Mouse (Mus musculus) MEL (cell line): ENCODE measurements at regions not wholly inside any gene's neighbourhood (a gene's known extent, or its start where the extent isn't known, plus 50 kb on each side); places are given as distances from the start of the nearest gene placed in this dataset.

Experiments
- DNase-seq: peaks from one replicate; pipeline ENCODE4 v3.0.0; 2011; ENCODE audit warnings: low read depth, low spot score
- H3K27ac ChIP-seq: 2 replicates; pipeline ENCODE4 v1.5.1; 2012; ENCODE audit warnings: low read depth, mild to moderate bottlenecking, control low read depth, low read length, moderate library complexity; ENCODE audit not compliant: control insufficient read depth
- H3K27me3 ChIP-seq, 2 experiments: fragments of 150-350 bp in 1 of 2; sonication (generic) in 1 of 2; 2 replicates each; pipeline ENCODE4 v1.6.1; 2012; ENCODE audit warnings: low read length in 2 of 2, mild to moderate bottlenecking in 2 of 2, improper control_type of control experiment in 1 of 2, moderate library complexity in 1 of 2; ENCODE audit not compliant: insufficient read depth in 2 of 2, control insufficient read depth in 1 of 2
- H3K36me3 ChIP-seq, 2 experiments: 2 replicates each; pipeline ENCODE4 v1.6.1; 2012 to 2014; ENCODE audit warnings: low read length in 2 of 2, improper control_type of control experiment in 1 of 2, inconsistent platforms in 1 of 2, mild to moderate bottlenecking in 1 of 2; ENCODE audit not compliant: insufficient read depth in 2 of 2, control insufficient read depth in 1 of 2
- H3K4me1 ChIP-seq, 2 experiments: fragments of 150-350 bp in 1 of 2; sonication (generic) in 1 of 2; 2 replicates each; pipeline ENCODE4 v1.6.1; 2012; ENCODE audit warnings: low read length in 2 of 2, improper control_type of control experiment in 1 of 2, mild to moderate bottlenecking in 1 of 2; ENCODE audit not compliant: insufficient read depth in 2 of 2, control insufficient read depth in 1 of 2
- H3K4me3 ChIP-seq, 2 experiments: fragments of 150-350 bp in 1 of 2; sonication (generic) in 1 of 2; 2 replicates each; pipeline ENCODE4 v1.5.1; 2012; ENCODE audit warnings: low read depth in 2 of 2, low read length in 2 of 2, mild to moderate bottlenecking in 2 of 2, moderate library complexity in 2 of 2, control low read depth in 1 of 2, improper control_type of control experiment in 1 of 2; ENCODE audit not compliant: control insufficient read depth in 1 of 2, insufficient read depth in 1 of 2
- H3K79me2 ChIP-seq: 2 replicates; pipeline ENCODE4 v1.6.1; 2012; ENCODE audit warnings: mild to moderate bottlenecking, low read length, moderate library complexity; ENCODE audit not compliant: control insufficient read depth, poor library complexity, insufficient read depth
- H3K9ac ChIP-seq: 2 replicates; pipeline ENCODE4 v1.6.1; 2012; ENCODE audit warnings: low read depth, mild to moderate bottlenecking, control low read depth, low read length, moderate library complexity; ENCODE audit not compliant: control insufficient read depth, poor library complexity, severe bottlenecking
- H3K9me3 ChIP-seq: fragments of 150-350 bp; sonication (generic); replicated peaks from 2 replicates; pipeline ENCODE4 v1.6.1; 2012; ENCODE audit warnings: mild to moderate bottlenecking, low read length, improper control_type of control experiment, moderate library complexity; ENCODE audit not compliant: insufficient read depth
- CHD1 ChIP-seq: IDR thresholded peaks from 2 replicates; pipeline ENCODE4 v1.6.1; 2012; ENCODE audit warnings: low read depth, mild to moderate bottlenecking, inconsistent platforms, low read length, improper control_type of control experiment
- CHD2 ChIP-seq: IDR thresholded peaks from 2 replicates; pipeline ENCODE4 v1.6.1; 2011; ENCODE audit warnings: low read length, improper control_type of control experiment
- CTCF ChIP-seq, 3 experiments: IDR thresholded peaks in 2 of 3; conservative IDR thresholded peaks in 1 of 3; 2 replicates each; pipeline ENCODE4 v1.5.1; 2011 to 2012; ENCODE audit warnings: low read length in 3 of 3, low read depth in 2 of 3, mild to moderate bottlenecking in 2 of 3, improper control_type of control experiment in 1 of 3, inconsistent platforms in 1 of 3, mixed read lengths in 1 of 3, moderate library complexity in 1 of 3; ENCODE audit not compliant: control insufficient read depth in 1 of 3, insufficient read depth in 1 of 3, poor library complexity in 1 of 3, severe bottlenecking in 1 of 3
- E2F4 ChIP-seq: IDR thresholded peaks from 2 replicates; pipeline ENCODE4 v1.6.1; 2011; ENCODE audit warnings: low read depth, low read length, improper control_type of control experiment, borderline replicate concordance
- ELF1 ChIP-seq: IDR thresholded peaks from 2 replicates; pipeline ENCODE4 v1.6.1; 2014; ENCODE audit warnings: low read depth, mild to moderate bottlenecking, inconsistent platforms, low read length, improper control_type of control experiment, moderate library complexity
- EP300 ChIP-seq, 2 experiments: IDR thresholded peaks; 2 replicates each; pipeline ENCODE4 v1.6.1; 2011; ENCODE audit warnings: improper control_type of control experiment in 2 of 2, low read length in 2 of 2, low read depth in 1 of 2, mild to moderate bottlenecking in 1 of 2
- ETS1 ChIP-seq: IDR thresholded peaks from 2 replicates; pipeline ENCODE4 v1.6.1; 2012; ENCODE audit warnings: low read depth, mild to moderate bottlenecking, inconsistent platforms, low read length, improper control_type of control experiment, moderate library complexity
- GABPA ChIP-seq: IDR thresholded peaks from 2 replicates; pipeline ENCODE4 v1.6.1; 2012; ENCODE audit warnings: low read depth, mild to moderate bottlenecking, inconsistent platforms, low read length, improper control_type of control experiment, moderate library complexity
- HCFC1 ChIP-seq: IDR thresholded peaks from 2 replicates; pipeline ENCODE4 v1.6.1; 2012; ENCODE audit warnings: low read depth, mild to moderate bottlenecking, inconsistent platforms, low read length, improper control_type of control experiment, moderate library complexity
- JUND ChIP-seq: IDR thresholded peaks from 2 replicates; pipeline ENCODE4 v1.6.1; 2011; ENCODE audit warnings: low read depth, mild to moderate bottlenecking, improper control_type of control experiment, low read length
- MAFK ChIP-seq: IDR thresholded peaks from 2 replicates; pipeline ENCODE4 v1.6.1; 2011; ENCODE audit warnings: low read depth, mild to moderate bottlenecking, low read length, improper control_type of control experiment, borderline replicate concordance
- MAZ ChIP-seq: IDR thresholded peaks from 2 replicates; pipeline ENCODE4 v1.6.1; 2012; ENCODE audit warnings: low read depth, mild to moderate bottlenecking, inconsistent platforms, low read length, improper control_type of control experiment
- MEF2A ChIP-seq: IDR thresholded peaks from 2 replicates; pipeline ENCODE4 v1.6.1; 2014; ENCODE audit warnings: low read depth, mild to moderate bottlenecking, inconsistent platforms, low read length, improper control_type of control experiment; ENCODE audit not compliant: poor library complexity, insufficient replicate concordance, severe bottlenecking; ENCODE audit errors: extremely low read depth
- MXI1 ChIP-seq: IDR thresholded peaks from 2 replicates; pipeline ENCODE4 v1.6.1; 2011; ENCODE audit warnings: mild to moderate bottlenecking, low read depth, low read length, improper control_type of control experiment
- POLR2A ChIP-seq, 2 experiments: IDR thresholded peaks; 2 replicates each; pipeline ENCODE4 v1.6.1; 2011 to 2012; ENCODE audit warnings: low read length in 2 of 2, mild to moderate bottlenecking in 2 of 2, control low read depth in 1 of 2, improper control_type of control experiment in 1 of 2, low read depth in 1 of 2, moderate library complexity in 1 of 2; ENCODE audit not compliant: control insufficient read depth in 1 of 2, insufficient read depth in 1 of 2, poor library complexity in 1 of 2
- POLR2AphosphoS5 ChIP-seq: IDR thresholded peaks from 2 replicates; pipeline ENCODE4 v1.6.1; 2012; ENCODE audit warnings: low read depth, borderline replicate concordance, mild to moderate bottlenecking, inconsistent platforms, low read length, moderate library complexity, mixed read lengths
- RAD21 ChIP-seq: IDR thresholded peaks from 2 replicates; pipeline ENCODE4 v1.6.1; 2011; ENCODE audit warnings: mild to moderate bottlenecking, low read depth, low read length, improper control_type of control experiment
- SIN3A ChIP-seq: IDR thresholded peaks from 2 replicates; pipeline ENCODE4 v1.6.1; 2012; ENCODE audit warnings: low read length, improper control_type of control experiment, inconsistent platforms
- SMC3 ChIP-seq: IDR thresholded peaks from 2 replicates; pipeline ENCODE4 v1.6.1; 2011; ENCODE audit warnings: low read depth, low read length, improper control_type of control experiment
- TAL1 ChIP-seq: IDR thresholded peaks from 2 replicates; pipeline ENCODE4 v1.6.1; 2012; ENCODE audit warnings: mild to moderate bottlenecking, inconsistent platforms, low read length, moderate library complexity, mixed read lengths
- UBTF ChIP-seq: IDR thresholded peaks from 2 replicates; pipeline ENCODE4 v1.6.1; 2012; ENCODE audit warnings: low read depth, mild to moderate bottlenecking, inconsistent platforms, low read length, improper control_type of control experiment, moderate library complexity, borderline replicate concordance; ENCODE audit not compliant: insufficient read depth
- USF2 ChIP-seq, 2 experiments: IDR thresholded peaks; 2 replicates each; pipeline ENCODE4 v1.6.1; 2011 to 2012; ENCODE audit warnings: improper control_type of control experiment in 2 of 2, low read length in 2 of 2, borderline replicate concordance in 1 of 2, inconsistent platforms in 1 of 2, low read depth in 1 of 2, mild to moderate bottlenecking in 1 of 2; ENCODE audit not compliant: insufficient read depth in 1 of 2

DNA sequence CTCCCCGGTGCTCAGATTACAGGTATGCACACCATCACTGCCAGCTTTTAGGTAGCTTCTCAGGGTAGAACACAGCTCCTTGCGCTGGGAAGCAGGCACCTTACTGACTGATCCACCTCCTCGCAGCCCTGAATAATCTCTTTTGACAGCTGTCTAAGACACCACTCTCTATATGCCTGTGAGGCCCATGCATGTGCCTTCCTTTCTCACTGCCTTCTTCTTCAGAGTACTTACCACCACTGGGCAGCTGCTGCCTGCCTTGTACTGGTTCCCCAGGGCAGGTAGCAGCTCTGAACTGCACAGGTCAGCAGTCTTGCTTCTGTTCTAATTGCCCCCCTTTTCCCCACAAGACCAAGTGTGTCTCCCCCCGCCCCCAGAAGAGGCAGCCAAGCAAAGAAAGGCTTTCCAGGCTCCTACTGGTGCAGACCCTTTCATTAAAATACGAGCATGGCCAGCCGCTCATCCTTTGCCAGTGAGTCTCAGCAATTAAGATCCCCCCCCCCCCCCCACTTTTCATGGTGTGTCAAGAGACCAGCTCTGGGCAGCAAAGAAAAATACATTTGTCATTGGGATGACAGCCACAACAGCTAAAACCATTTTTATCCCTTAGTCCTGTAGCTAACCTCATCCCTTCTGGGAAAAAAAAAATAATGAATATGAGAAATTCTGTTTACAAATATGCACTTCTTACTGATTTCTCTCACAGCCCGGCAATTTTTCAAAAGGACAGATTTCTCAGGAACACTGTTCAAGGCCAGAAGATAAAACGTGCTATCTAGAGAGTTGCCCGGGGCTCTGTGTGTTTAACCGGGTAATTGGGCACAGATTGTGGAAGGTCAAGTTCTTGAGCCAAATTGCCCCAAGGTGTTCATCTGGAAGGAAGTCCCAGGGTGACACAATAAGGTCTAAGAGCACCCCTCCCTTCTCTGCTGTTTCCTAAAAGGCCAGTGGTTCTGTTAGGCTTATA, 213.9 kb upstream of the Cxcr4 start:
- Histone ChIP-seq H3K36me3 (no peaks in the 10 kb centered on the region), H3K79me2 (no peaks in the 10 kb centered on the region), H3K9me3 (no peaks in the 10 kb centered on the region), H3K27ac (no peak overlapping the region), H3K27me3 (no peaks in the 10 kb centered on the region; a peak in 3 of 4 replicates), H3K9ac (no peak overlapping the region), H3K4me1 (no peaks in the 10 kb centered on the region), H3K4me3 (no peak overlapping the region)
- no peak for DNase-seq
- no peak for TF ChIP-seq MAZ
- TF ChIP-seq CTCF (IDR thresholded peaks at IDR 0.05 in 2 of 3, conservative IDR thresholded peaks at IDR 0.05 in 1 of 3; ENCODE audit: control insufficient read depth in 1 of 3, insufficient read depth in 1 of 3, low read depth in 2 of 3, low read length in 3 of 3, poor library complexity in 1 of 3, severe bottlenecking in 1 of 3) = no peak
- no peak for TF ChIP-seq SIN3A
- no peak for TF ChIP-seq TAL1
- TF ChIP-seq HCFC1 = no peak
- no peak for TF ChIP-seq POLR2AphosphoS5
- TF ChIP-seq, all 39 proteins: peak for 0

GRCm38 (mm10) chr1:128803433-128804060, 211.5 kb upstream of the Cxcr4 start:
- Histone ChIP-seq H3K4me3 (no peak overlapping the region), H3K79me2 (no peaks in the 10 kb centered on the region), H3K4me1 (no peaks in the 10 kb centered on the region), H3K9ac (no peak overlapping the region), H3K36me3 (no peaks in the 10 kb centered on the region), H3K27ac (no peak overlapping the region), H3K27me3 (no peaks in the 10 kb centered on the region; a peak in 3 of 4 replicates), H3K9me3 (no peaks in the 10 kb centered on the region)
- DNase-seq = no peak
- TF ChIP-seq POLR2A (IDR thresholded peaks at IDR 0.05; ENCODE audit: control insufficient read depth in 1 of 2, insufficient read depth in 1 of 2, low read depth in 1 of 2, low read length in 2 of 2, poor library complexity in 1 of 2) (no peak), ELF1 (no peak), SIN3A (no peak)

- Histone ChIP-seq H3K27ac (no peak overlapping the region), H3K27me3 (no peaks in the 10 kb centered on the region; a peak in 2 of 4 replicates), H3K9ac (no peak overlapping the region), H3K4me3 (no peak overlapping the region), H3K4me1 (no peaks in the 10 kb centered on the region), H3K36me3 (no peaks in the 10 kb centered on the region), H3K79me2 (no peaks in the 10 kb centered on the region), H3K9me3 (no peaks in the 10 kb centered on the region)
- no peak for DNase-seq
- no peak for TF ChIP-seq MEF2A
- no peak for TF ChIP-seq CTCF (IDR thresholded peaks at IDR 0.05 in 2 of 3, conservative IDR thresholded peaks at IDR 0.05 in 1 of 3; ENCODE audit: control insufficient read depth in 1 of 3, insufficient read depth in 1 of 3, low read depth in 2 of 3, low read length in 3 of 3, poor library complexity in 1 of 3, severe bottlenecking in 1 of 3)
- TF ChIP-seq ELF1 = no peak
- TF ChIP-seq USF2 (IDR thresholded peaks at IDR 0.05; ENCODE audit: borderline replicate concordance in 1 of 2, insufficient read depth in 1 of 2, low read depth in 1 of 2, low read length in 2 of 2) = no peak
- TF ChIP-seq SMC3 = no peak
- no peak for TF ChIP-seq UBTF
- no peak for TF ChIP-seq GABPA
- no peak for TF ChIP-seq EP300 (IDR thresholded peaks at IDR 0.05; ENCODE audit: low read depth in 1 of 2, low read length in 2 of 2)
- TF ChIP-seq ETS1 = no peak
- no peak for TF ChIP-seq MAFK
- TF ChIP-seq RAD21 = no peak
- no peak for TF ChIP-seq E2F4
- no peak for TF ChIP-seq CHD2
- TF ChIP-seq SIN3A = no peak
- TF ChIP-seq JUND = no peak
- no peak for TF ChIP-seq CHD1
- no peak for TF ChIP-seq MXI1
- no peak for TF ChIP-seq POLR2AphosphoS5
Observed at GRCm38 (mm10) chr1:128803058-128803432, 211.0 kb upstream of the Cxcr4 start.
